Mouse (Mus musculus) spleen, adult 18-20 months (tissue): ENCODE data around the gene Gng3.

ENCODE experiments used
- DNase-seq, 2 experiments: peaks; one replicate each; pipeline ENCODE4 v3.0.0; 2022; ENCODE audit warnings: mixed read lengths in 2 of 2

The Gng3 gene

DNA sequence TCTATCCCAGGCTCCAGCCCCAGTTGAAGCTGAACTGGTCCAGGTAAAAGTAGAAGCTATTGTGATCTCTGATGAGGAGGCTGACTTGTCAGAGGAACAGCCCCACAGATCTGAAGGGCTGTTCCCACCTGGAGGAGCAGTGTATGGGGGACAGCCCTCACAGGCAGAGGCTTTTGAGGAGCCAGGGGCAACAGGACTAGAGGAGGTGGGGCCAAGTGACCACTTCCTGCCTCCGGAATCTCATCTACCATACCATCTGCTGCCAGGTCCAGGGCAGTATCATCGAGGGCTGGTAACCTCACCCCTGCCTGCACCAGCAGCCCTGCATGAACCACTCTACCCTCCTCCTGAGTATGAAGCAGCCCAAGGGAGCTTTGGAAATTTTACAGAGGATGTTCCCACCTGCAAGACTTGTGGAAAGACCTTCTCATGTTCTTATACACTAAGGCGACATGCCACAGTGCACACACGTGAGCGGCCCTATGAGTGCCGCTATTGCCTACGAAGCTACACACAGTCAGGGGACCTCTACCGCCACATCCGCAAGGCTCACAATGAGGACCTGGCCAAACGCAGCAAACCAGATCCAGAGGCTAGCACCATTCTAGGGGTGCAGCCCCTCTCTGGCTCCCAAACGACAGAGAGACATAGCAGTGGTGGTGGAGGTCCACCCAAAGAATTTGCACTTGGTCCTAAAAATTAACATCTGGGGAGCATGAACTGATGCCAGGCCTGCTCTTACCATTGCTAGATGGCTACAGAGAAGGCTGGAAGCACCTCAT lies 34.9 kb downstream of the Gng3 start:
- DNase-seq: no peak

DNA sequence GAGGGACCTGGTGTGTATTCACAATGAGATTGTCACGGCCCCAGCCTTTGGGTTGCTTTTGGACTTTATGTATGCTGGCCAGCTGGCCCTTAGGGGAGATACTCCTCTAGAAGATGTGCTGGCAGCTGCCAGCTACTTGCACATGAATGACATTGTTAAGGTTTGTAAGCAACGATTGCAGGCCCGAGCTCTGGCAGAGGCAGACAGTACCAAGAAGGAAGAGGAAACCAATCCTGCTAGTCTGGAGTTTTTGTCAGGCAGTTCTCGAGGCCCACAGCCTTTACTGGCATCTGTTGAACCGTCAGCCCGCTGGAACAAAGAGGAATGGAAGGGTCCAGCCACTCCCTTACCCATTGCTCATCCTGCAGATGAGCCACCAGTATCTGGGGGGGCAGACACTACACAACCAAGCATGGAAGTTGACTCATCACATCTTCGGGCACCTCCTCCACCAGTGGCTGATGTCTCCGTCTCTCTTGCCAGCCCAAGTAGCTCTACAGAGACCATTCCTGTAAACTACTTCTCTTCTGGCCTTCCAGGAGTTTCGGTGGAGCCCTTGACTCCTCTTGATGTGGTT lies 35.7 kb downstream of the Gng3 start:
- DNase-seq: no peak

DNA sequence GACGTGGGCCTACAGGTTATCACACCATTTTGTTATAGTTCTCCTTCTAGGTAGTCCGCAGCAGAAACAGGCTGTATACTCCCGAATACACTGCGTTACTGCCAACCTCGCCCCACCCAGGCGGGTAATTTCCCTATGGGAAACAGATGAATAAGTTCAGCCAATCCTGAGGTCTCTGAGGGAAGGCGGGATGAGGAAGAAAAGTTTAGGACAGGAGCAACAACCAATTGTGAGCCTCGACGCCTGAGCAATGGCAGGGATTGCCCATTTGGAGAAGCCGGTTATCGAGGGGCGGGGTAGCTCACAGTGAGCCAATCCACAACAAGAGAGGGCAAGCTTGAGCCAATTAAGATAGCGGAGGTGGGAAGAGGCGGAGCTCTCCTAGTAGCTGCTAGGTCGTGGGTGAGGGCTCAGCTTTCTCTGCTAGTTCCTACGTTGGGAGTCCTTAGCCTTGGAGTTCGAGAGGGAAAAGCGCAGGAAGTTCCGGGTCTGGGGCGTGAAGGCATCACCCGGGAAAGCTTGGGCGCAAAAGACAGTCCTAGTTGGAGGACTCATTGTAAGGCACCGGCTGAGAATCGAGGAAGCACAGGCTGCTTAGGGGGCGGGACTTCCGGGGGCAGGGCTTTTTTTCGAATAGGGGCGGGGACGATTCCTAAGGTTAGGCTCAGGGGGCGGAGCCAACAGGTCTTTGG lies 36.7 kb downstream of the Gng3 start, which contains the start of gene Zbtb3:
Zbtb3 (plus strand) TSS at position 426 of the 692 bp plus-strand sequence.
- DNase-seq: peak; percentile 80 to 89

DNA sequence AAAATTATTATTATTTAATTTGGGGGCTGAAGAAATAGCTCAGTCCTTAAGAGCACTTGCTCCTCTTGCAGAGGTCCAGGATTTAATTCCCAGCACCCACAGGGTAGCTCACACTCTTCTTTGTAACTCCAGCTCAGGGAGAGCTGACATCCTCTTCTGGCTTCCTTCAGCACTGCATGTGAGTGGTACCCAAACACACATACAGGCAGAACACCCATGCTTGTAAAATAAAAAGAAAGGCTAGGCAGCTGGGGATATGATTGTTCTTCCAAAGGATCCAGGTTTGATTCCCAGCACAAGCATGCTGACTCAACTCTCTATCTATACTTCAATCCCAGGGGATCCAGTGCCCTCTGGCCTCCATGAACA lies 40.1 kb downstream of the Gng3 start:
- no peak for DNase-seq

DNA sequence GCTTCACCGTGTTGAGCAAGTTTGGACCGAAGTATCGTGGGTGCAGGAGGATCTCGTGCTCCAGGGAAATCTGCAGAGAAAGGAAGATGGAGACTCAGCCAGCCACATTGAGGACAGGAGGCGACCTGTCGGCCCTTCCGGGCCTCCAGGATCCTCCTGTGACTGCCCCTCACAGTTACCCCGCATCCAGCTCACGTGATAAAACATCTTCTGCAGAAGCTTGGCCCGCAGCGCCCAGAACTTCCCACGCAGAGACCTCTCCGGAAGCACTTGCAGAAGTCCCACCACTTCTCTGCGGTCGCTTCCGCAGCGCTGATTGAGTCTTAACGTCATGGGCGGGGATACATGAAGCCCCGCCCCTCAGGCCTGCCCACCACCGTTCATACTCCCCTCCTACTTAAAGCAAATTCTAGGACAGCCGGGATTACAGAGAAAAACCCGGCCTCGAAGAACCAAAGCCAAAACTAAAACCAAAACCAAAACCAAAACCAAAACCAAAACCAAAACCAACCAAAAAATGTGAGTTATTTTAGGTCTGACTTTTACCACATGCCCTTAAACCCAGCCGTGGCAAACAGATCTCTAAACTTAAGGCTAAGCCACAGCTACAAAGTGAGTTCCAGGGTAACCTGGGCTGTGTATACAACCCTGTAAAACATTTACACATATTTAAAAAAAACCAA lies 40.6 kb downstream of the Gng3 start, which contains the start of gene Polr2g:
Polr2g (minus strand) TSS at position 314 of the 683 bp plus-strand sequence.
- DNase-seq: peak; percentile 83

DNA sequence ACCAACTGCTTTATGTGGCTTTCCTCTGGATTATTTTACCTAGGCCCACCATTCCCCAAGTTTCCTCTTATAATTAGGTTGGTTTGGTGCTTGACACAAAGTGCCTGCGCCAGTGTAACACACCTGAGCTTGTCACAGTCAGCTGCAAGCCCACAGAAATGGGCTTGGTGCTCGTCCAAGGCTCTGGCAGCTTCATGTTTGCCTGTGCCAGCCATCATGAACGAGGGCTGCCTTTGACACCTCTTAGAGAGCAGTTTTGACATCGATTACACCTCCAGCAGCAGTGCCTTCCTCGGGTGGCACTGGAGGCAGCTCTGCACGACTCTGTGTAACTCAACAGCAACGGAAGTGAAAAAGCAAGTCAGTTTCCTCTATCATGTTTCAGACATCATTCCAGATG lies 48.8 kb downstream of the Gng3 start:
- no peak for DNase-seq

DNA sequence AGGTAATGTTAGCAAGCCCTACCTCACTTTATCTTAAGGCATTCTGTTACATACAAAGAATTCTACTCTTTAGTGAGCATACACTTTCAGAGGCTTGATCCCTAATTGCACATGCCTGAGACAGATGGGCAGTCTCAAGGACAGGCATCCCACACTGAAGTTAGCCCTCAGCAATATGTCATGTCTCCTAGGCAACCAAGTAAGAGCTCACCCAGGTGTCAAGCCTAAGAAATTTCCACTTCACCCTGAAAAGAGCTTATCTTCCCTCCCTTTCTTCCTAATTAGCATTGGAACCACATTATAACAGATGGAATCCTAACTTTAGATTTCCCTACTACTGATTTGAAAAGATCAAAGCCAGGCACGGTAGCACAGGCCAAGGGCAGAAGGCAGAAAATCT lies 49.8 kb downstream of the Gng3 start:
- DNase-seq: no peak

DNA sequence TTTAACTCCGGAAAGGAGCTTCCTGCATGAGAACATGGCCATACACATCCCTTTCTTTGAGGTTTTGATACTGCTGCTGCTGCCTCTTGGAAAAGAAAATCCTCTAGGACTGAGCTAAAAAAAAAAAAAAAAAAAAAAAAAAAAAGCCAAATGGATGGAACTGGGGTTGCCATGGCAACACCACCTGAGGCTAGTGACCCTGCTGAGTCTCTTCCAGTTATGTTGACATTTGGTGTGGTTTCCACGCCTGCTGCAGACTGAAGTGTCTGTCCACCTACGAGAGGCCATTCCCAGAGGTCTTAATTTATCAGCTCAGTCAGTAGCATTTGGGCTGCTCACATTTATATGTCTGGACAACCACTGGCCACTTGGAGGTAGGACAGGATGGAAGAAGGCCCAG lies 50.5 kb downstream of the Gng3 start:
- no peak for DNase-seq
